Mouse (Mus musculus) G1E (cell line): Measurements from ENCODE around the gene Cnbp. TPM values are rescaled to one million over a fixed set of nuclear protein-coding genes. Genes with fewer than 3 reads are reported as not detected.

Experiments
- ATAC-seq: 2 replicates; pipeline ENCODE4 v1.8.0; 2016; ENCODE audit warnings: mild to moderate bottlenecking; ENCODE audit not compliant: insufficient number of reproducible peaks, poor library complexity, low FRiP score, severe bottlenecking; ENCODE audit errors: extremely low read depth
- DNase-seq: peaks from one replicate; pipeline ENCODE4 v3.0.0; 2012; ENCODE audit warnings: low spot score
- H3K27me3 ChIP-seq: 2 replicates; pipeline ENCODE4 v1.6.1; 2012; ENCODE audit warnings: mild to moderate bottlenecking, low read length, inconsistent platforms; ENCODE audit not compliant: insufficient read depth
- H3K36me3 ChIP-seq: replicated peaks from 2 replicates; pipeline ENCODE3; 2012; ENCODE audit warnings: mild to moderate bottlenecking, inconsistent platforms
- H3K4me1 ChIP-seq: 2 replicates; pipeline ENCODE4 v1.6.1; 2012; ENCODE audit warnings: low read depth, low read length, inconsistent platforms, mixed read lengths; ENCODE audit not compliant: insufficient read depth
- H3K4me3 ChIP-seq: 2 replicates; pipeline ENCODE4 v1.5.1; 2012; ENCODE audit warnings: low read depth, mild to moderate bottlenecking, inconsistent platforms, low read length, moderate library complexity, mixed read lengths
- H3K9me3 ChIP-seq: replicated peaks from 2 replicates; pipeline ENCODE4 v1.6.1; 2012; ENCODE audit warnings: inconsistent platforms
- CTCF ChIP-seq: IDR thresholded peaks from 2 replicates; pipeline ENCODE4 v1.5.1; 2012; ENCODE audit warnings: low read depth, low read length, inconsistent platforms, mixed read lengths
- GATA1 ChIP-seq: IDR thresholded peaks from 2 replicates; pipeline ENCODE4 v1.6.1; 2012; ENCODE audit warnings: borderline replicate concordance, low read length, inconsistent platforms, mixed read lengths
- GATA2 ChIP-seq: IDR thresholded peaks from 2 replicates; pipeline ENCODE4 v1.6.1; 2012; ENCODE audit warnings: low read depth, low read length, inconsistent platforms, borderline replicate concordance
- POLR2AphosphoS5 ChIP-seq: IDR thresholded peaks from 2 replicates; pipeline ENCODE4 v1.6.1; 2012; ENCODE audit warnings: low read depth, low read length, inconsistent platforms; ENCODE audit not compliant: insufficient replicate concordance
- TAL1 ChIP-seq: conservative IDR thresholded peaks from 2 replicates; pipeline ENCODE4 v1.6.1; 2012; ENCODE audit warnings: low read depth, low read length, inconsistent platforms, mixed read lengths
- polyA plus RNA-seq: library from polyadenylated mRNA; stranded (reverse); fragments of >175 nt; gene quantifications from 2 replicates; pipeline ENCODE4 v1.2.3, GENCODE M21; 2012
- total RNA-seq, 2 experiments: library from RNA; stranded (forward) in 1 of 2; stranded (reverse) in 1 of 2; fragments of 200-1000 nt in 1 of 2; fragments of >200 nt in 1 of 2; fragmentation: Nextera tagmentation in 1 of 2; gene quantifications; 2 replicates each; pipeline ENCODE4 v1.2.3; 2014 to 2017

Cnbp gene
- total and polyA plus RNA-seq, 3 experiments, result 135 to 1,031 (median 679) TPM

DNA sequence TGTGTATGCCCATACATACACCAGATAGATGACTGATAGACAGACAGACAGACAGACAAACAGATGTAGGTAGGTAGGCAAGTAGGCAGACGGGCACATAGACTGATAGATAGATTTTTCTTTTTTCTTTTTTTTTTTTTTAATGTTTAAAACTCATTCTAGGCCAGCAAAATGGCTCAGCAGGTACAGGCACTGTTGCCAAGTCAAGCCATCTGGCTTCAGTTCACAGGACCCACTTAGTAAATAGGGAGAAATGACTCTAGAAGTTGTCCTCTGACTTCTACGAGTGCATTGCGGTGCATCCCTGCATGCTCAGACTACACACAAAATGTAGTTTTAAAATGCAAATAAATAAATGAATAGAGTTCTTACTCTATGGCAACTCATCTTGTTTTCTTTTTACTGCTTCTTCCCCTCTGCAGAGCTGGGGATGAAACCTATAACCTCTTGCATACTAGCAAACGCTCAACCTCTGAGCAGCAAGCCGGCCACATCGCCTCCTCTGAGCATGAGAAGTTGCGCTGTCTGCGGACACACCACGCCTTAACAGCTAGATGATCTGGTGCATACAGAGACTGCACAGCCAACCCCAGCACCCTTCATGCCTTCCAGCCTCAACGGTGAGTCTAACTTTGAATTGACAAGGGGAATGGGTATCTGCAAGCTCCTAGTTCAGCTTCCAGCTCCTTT is 56.9 kb downstream of the Cnbp start:
- TF ChIP-seq TAL1 (no peak), GATA1 (no peak), CTCF (no peak), POLR2AphosphoS5 (no peak), GATA2 (no peak)
- no peaks in the 10 kb centered on the region for H3K27me3 ChIP-seq
- H3K4me1 ChIP-seq, result peaks cover 71% of the 10 kb centered on the region
- no peak for DNase-seq
- peaks cover 97% of the 10 kb centered on the region for H3K36me3 ChIP-seq
- H3K9me3 ChIP-seq, result no peaks in the 10 kb centered on the region
- no peak overlapping the region for H3K4me3 ChIP-seq
- no peak for ATAC-seq

Other genes starting within 250 kb of the Cnbp start
- gene Aplf, start 178.9 kb downstream of the Cnbp start, total RNA-seq (2014; fragmentation: Nextera tagmentation), result 81.4 and 111 TPM in 2 replicates
- 79.6 and 81.7 TPM in 2 replicates for gene Aplf, start 178.9 kb downstream of the Cnbp start, total RNA-seq (2017)
- 18.7 and 23.0 TPM in 2 replicates for gene Aplf, start 178.9 kb downstream of the Cnbp start, polyA plus RNA-seq
- 2.3 TPM in 1 of 2 replicates, not detected in the other for gene Efcc1, start 120.2 kb downstream of the Cnbp start, total RNA-seq (2014; fragmentation: Nextera tagmentation)
- 0.11 and 0.58 TPM in 2 replicates for gene Efcc1, start 120.2 kb downstream of the Cnbp start, total RNA-seq (2017)
- gene Efcc1, start 120.2 kb downstream of the Cnbp start, polyA plus RNA-seq, result not detected in 2 replicates
- 4.7 and 6.4 TPM in 2 replicates for gene Gp9, start 73.0 kb downstream of the Cnbp start, total RNA-seq (2014; fragmentation: Nextera tagmentation)
- gene Gp9, start 73.0 kb downstream of the Cnbp start, total RNA-seq (2017), result 1.6 and 2.2 TPM in 2 replicates
- gene Gp9, start 73.0 kb downstream of the Cnbp start, polyA plus RNA-seq, result 6.3 and 9.1 TPM in 2 replicates
- gene Rab43, start 38.9 kb downstream of the Cnbp start, total RNA-seq (2014; fragmentation: Nextera tagmentation), result 20.1 and 34.8 TPM in 2 replicates
- gene Rab43, start 38.9 kb downstream of the Cnbp start, total RNA-seq (2017), result 11.5 and 15.5 TPM in 2 replicates
- 30.8 and 62.5 TPM in 2 replicates for gene Rab43, start 38.9 kb downstream of the Cnbp start, polyA plus RNA-seq
- 10.5 and 12.1 TPM in 2 replicates for gene Gm45140, start 15.3 kb downstream of the Cnbp start, total RNA-seq (2014; fragmentation: Nextera tagmentation)
- 17.5 and 19.5 TPM in 2 replicates for gene Gm45140, start 15.3 kb downstream of the Cnbp start, total RNA-seq (2017)
- 9.0 and 13.8 TPM in 2 replicates for gene Gm45140, start 15.3 kb downstream of the Cnbp start, polyA plus RNA-seq
- 46.7 and 53.5 TPM in 2 replicates for gene Isy1, start 12.3 kb downstream of the Cnbp start, total RNA-seq (2014; fragmentation: Nextera tagmentation)
- gene Isy1, start 12.3 kb downstream of the Cnbp start, total RNA-seq (2017), result 62.5 and 65.2 TPM in 2 replicates
- gene Isy1, start 12.3 kb downstream of the Cnbp start, polyA plus RNA-seq, result 46.2 and 54.9 TPM in 2 replicates
- 53.7 and 61.5 TPM in 2 replicates for gene Copg1, start 36.7 kb upstream of the Cnbp start, total RNA-seq (2014; fragmentation: Nextera tagmentation)
- 73.3 and 81.9 TPM in 2 replicates for gene Copg1, start 36.7 kb upstream of the Cnbp start, total RNA-seq (2017)
- 16.1 and 45.2 TPM in 2 replicates for gene Copg1, start 36.7 kb upstream of the Cnbp start, polyA plus RNA-seq
- gene Hmces, start 62.8 kb upstream of the Cnbp start, total RNA-seq (2014; fragmentation: Nextera tagmentation), result 19.8 and 32.3 TPM in 2 replicates
- gene Hmces, start 62.8 kb upstream of the Cnbp start, total RNA-seq (2017), result 31.3 and 31.4 TPM in 2 replicates
- 20.0 and 23.7 TPM in 2 replicates for gene Hmces, start 62.8 kb upstream of the Cnbp start, polyA plus RNA-seq
- gene H1fx, start 130.5 kb upstream of the Cnbp start, total RNA-seq (2014; fragmentation: Nextera tagmentation), result not detected in 2 replicates
- gene H1fx, start 130.5 kb upstream of the Cnbp start, total RNA-seq (2017), result not detected in 2 replicates
- not detected in 2 replicates for gene H1fx, start 130.5 kb upstream of the Cnbp start, polyA plus RNA-seq
- 419 and 473 TPM in 2 replicates for gene Rab7, start 194.2 kb upstream of the Cnbp start, total RNA-seq (2014; fragmentation: Nextera tagmentation)
- gene Rab7, start 194.2 kb upstream of the Cnbp start, total RNA-seq (2017), result 80.7 and 101 TPM in 2 replicates
- gene Rab7, start 194.2 kb upstream of the Cnbp start, polyA plus RNA-seq, result 89.5 and 89.9 TPM in 2 replicates
- gene Rpn1, start 233.4 kb upstream of the Cnbp start, total RNA-seq (2014; fragmentation: Nextera tagmentation), result 164 and 172 TPM in 2 replicates
- 156 and 179 TPM in 2 replicates for gene Rpn1, start 233.4 kb upstream of the Cnbp start, total RNA-seq (2017)
- 44.5 and 49.1 TPM in 2 replicates for gene Rpn1, start 233.4 kb upstream of the Cnbp start, polyA plus RNA-seq